Mouse (Mus musculus) heart, postnatal 0 days (tissue): ENCODE data around the gene Cbll1. TPM values are rescaled to one million over a fixed set of nuclear protein-coding genes. Genes with fewer than 3 reads are reported as not detected.

ENCODE experiments used
- ATAC-seq: fragments of 200-750 bp; cut with Nextera tagmentation; 2 replicates; pipeline ENCODE4 v1.8.0; 2017; ENCODE audit warnings: low read depth, moderate number of reproducible peaks, moderate library complexity; ENCODE audit not compliant: insufficient read depth
- DNase-seq: peaks from one replicate; pipeline ENCODE4 v3.0.0-alpha.2; 2016; ENCODE audit warnings: low spot score
- H3K27ac ChIP-seq: fragments of 300-500 bp; sonication (generic); 2 replicates; pipeline ENCODE4 v1.5.1; 2014; ENCODE audit warnings: low read depth, mild to moderate bottlenecking
- H3K27me3 ChIP-seq: fragments of 300-500 bp; sonication (generic); 2 replicates; pipeline ENCODE4 v1.6.1; 2014; ENCODE audit warnings: low read length, mixed read lengths; ENCODE audit not compliant: control insufficient read depth, insufficient read depth
- H3K36me3 ChIP-seq: fragments of 300-500 bp; sonication (generic); replicated peaks from 2 replicates; pipeline ENCODE4 v1.6.1; 2014; ENCODE audit warnings: low read length, mixed read lengths; ENCODE audit not compliant: control insufficient read depth, insufficient read depth
- H3K4me1 ChIP-seq: fragments of 300-500 bp; sonication (generic); 2 replicates; pipeline ENCODE4 v1.6.1; 2014; ENCODE audit warnings: antibody characterized with exemption; ENCODE audit not compliant: control insufficient read depth, insufficient read depth
- H3K4me2 ChIP-seq: fragments of 300-500 bp; sonication (generic); 2 replicates; pipeline ENCODE4 v1.6.1; 2014; ENCODE audit warnings: low read depth, mild to moderate bottlenecking, low read length, moderate library complexity
- H3K4me3 ChIP-seq: fragments of 300-500 bp; sonication (generic); 2 replicates; pipeline ENCODE4 v1.5.1; 2014; ENCODE audit warnings: low read depth, low read length
- H3K9ac ChIP-seq: fragments of 300-500 bp; sonication (generic); replicated peaks from 2 replicates; pipeline ENCODE4 v1.6.1; 2014; ENCODE audit warnings: low read depth, low read length, mixed read lengths
- H3K9me3 ChIP-seq: fragments of 300-500 bp; sonication (generic); replicated peaks from 2 replicates; pipeline ENCODE4 v1.6.1; 2016; ENCODE audit warnings: low read length; ENCODE audit not compliant: control insufficient read depth
- CTCF ChIP-seq: IDR thresholded peaks from 2 replicates; pipeline ENCODE4 v1.5.1; 2016; ENCODE audit warnings: antibody characterized with exemption, control low read depth, low read depth
- EP300 ChIP-seq: IDR thresholded peaks from 2 replicates; pipeline ENCODE4 v1.6.1; 2016; ENCODE audit warnings: antibody characterized with exemption, low read depth
- WGBS: fragments of 180-500 bp; shearing (Covaris S2); extraction: QIAGEN DNeasy Blood & Tissue Kit; methylation state at CpG from one replicate; pipeline ENCODE4 v1.1.7; 2014; 5-methylcytosine and 5-hydroxymethylcytosine counted together
- polyA plus RNA-seq: library from polyadenylated mRNA; unstranded; fragments of >200 nt; fragmentation: Nextera tagmentation; extraction: Ambion mirVana; gene quantifications from 2 replicates; pipeline ENCODE4 v1.2.1, GENCODE M21; 2015
- total RNA-seq: library from RNA; depleted of rRNA; stranded (reverse); fragments of >200 nt; gene quantifications from 2 replicates; pipeline ENCODE4 v1.2.3, GENCODE M21; 2014; ENCODE audit warnings: low replicate concordance

Gene Cbll1
- total and polyA plus RNA-seq, 2 experiments from 2014 or later = 5.1 to 6.4 TPM

DNA sequence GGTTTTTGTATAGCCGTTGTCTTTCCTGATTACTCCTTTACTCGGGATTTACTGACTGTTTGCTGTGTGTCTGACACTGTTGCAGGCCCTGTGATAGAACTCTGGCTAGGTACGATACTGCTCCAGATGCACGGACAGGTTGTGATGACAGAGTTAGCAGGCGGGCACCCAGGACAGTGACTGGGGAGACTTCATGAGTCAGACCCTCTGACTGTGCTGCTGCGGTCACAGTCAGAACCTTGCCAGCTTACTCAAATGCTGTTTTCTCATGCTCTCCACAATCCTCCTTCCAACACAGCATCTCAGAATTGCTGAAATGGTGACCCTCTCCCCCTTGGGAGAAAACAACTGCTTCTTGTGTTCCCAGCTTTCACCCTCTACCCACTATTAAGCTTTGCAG lies 9.1 kb upstream of the Cbll1 start:
- H3K27me3 ChIP-seq = no peaks in the 10 kb centered on the region
- WGBS = 68% methylated on average over 6 of the region's 6 CpGs
- no peak overlapping the region for H3K9ac ChIP-seq
- no peak for TF ChIP-seq CTCF
- TF ChIP-seq EP300 = no peak
- ATAC-seq = no peak
- H3K4me2 ChIP-seq = no peak overlapping the region
- H3K4me1 ChIP-seq = no peaks in the 10 kb centered on the region
- no peak overlapping the region for H3K27ac ChIP-seq
- no peaks in the 10 kb centered on the region for H3K36me3 ChIP-seq
- H3K9me3 ChIP-seq = no peaks in the 10 kb centered on the region
- DNase-seq = no peak
- no peak overlapping the region for H3K4me3 ChIP-seq

DNA sequence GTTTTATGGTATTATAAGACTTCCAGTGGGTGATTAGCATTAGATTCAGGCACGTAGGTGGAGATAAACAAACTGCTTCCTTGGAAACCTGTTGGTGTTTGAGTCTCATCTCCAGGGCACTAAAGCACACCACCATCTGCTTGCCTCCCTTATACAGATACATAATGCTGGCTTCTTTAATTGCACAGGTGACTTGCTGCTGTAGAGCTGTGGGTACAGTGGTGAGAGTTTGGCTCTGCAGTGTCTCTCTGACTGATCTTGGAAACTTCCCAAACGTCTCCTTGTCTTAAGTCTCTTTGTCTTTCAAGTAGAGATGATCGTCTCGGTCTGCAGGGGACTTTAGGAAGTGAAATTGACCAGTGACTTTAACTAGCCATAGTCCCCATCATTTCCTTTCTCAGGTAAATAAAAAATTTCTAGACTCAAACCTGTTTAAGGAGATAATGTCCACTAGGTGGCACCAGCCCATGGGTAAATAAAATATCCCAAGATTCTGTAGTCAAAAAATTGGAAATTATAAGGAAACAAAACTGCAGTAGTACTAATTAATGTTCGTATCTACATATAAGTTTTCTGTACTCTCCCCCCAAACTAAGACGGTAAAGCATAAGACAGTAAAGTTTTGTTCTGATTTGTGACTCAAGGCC lies 8.4 kb upstream of the Cbll1 start:
- Histone ChIP-seq H3K9me3 (no peaks in the 10 kb centered on the region), H3K27me3 (no peaks in the 10 kb centered on the region), H3K36me3 (no peaks in the 10 kb centered on the region), H3K4me2 (no peak overlapping the region), H3K9ac (no peak overlapping the region), H3K27ac (no peak overlapping the region), H3K4me3 (no peak overlapping the region), H3K4me1 (no peaks in the 10 kb centered on the region)
- DNase-seq (peak; percentile 59), ATAC-seq (no peak)
- WGBS = 31% methylated on average over 6 of the region's 6 CpGs
- peak; percentile 55 for TF ChIP-seq CTCF
- TF ChIP-seq EP300 = no peak

DNA sequence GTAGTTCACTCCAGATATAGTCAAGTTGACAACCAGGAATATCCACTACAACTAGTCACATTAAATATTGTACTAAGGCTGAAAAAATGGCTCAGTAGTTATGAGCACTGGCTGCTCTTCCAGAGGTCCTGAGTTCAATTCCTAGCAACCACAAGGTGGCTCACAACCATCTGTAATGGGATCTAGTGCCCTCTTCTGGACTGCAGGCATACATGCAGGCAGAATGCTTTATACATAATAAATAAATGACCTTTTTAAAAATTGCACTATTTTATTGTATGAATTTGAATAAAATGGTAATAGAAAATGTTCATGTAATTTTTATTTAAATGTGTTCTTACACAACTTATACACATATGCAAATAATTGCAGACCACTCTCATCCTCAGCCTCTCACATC lies 3.8 kb upstream of the Cbll1 start:
- DNase-seq = no peak
- Histone ChIP-seq H3K4me2 (no peak overlapping the region), H3K36me3 (no peaks in the 10 kb centered on the region), H3K4me1 (peaks cover 9% of the 10 kb centered on the region), H3K27ac (no peak overlapping the region), H3K27me3 (no peaks in the 10 kb centered on the region), H3K9me3 (no peaks in the 10 kb centered on the region), H3K9ac (no peak overlapping the region), H3K4me3 (no peak overlapping the region)
- TF ChIP-seq EP300 = no peak
- TF ChIP-seq CTCF = peak; percentile 39
- ATAC-seq = no peak

DNA sequence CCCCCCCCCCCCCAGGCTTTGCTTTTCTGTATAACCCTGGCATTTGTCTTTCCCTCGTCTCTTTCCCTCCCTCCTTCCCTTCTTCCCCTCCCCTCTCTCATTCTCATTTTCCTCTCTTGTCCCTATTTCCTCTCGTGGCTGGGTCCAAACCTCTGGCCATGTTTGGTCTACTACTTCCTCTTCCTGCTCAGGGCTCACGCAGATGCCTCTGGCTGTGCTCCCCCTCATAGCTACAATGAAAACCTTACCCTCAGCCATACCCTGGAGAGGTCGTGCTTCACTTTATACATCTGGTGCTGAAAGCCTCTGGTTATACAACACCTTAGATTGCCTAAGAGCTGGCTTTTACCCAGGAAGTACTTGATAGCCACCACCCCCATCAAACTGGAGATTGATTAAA lies 1.9 kb upstream of the Cbll1 start:
- H3K4me3 ChIP-seq = no peak overlapping the region
- H3K36me3 ChIP-seq = no peaks in the 10 kb centered on the region
- no peak for TF ChIP-seq CTCF
- no peak for TF ChIP-seq EP300
- WGBS = 54% methylated on average over 4 of the region's 4 CpGs
- H3K4me2 ChIP-seq = no peak overlapping the region
- no peaks in the 10 kb centered on the region for H3K27me3 ChIP-seq
- no peak overlapping the region for H3K9ac ChIP-seq
- no peak for ATAC-seq
- no peaks in the 10 kb centered on the region for H3K9me3 ChIP-seq
- DNase-seq = no peak
- H3K27ac ChIP-seq = no peak overlapping the region
- H3K4me1 ChIP-seq = peaks cover 9% of the 10 kb centered on the region

DNA sequence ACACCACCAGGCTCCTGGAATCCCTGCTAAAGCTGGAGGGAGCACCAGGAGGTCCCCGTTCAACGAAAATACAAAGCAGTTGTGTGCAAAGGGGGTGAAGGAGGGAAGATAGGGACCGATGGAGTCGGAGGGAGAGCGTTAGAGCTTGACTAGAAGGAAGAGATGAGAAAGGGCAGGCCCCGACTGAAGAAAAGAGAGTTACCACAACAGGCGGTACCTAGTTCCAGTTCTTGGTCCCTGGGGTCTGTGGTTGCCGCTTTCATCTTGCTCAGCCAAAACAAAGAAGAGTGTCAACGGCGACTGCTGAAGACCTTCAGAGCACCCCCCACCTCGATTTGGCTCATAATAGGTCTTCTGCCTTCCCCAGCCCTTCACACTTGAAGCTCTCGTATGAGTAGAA lies 780 bp upstream of the Cbll1 start:
- Histone ChIP-seq H3K27me3 (no peaks in the 10 kb centered on the region), H3K4me2 (peak overlapping the region; percentile 81), H3K4me3 (peak overlapping the region; percentile 97), H3K9me3 (no peaks in the 10 kb centered on the region), H3K4me1 (peaks cover 9% of the 10 kb centered on the region), H3K9ac (peak overlapping the region; percentile 80), H3K27ac (peak overlapping the region; percentile 89), H3K36me3 (no peaks in the 10 kb centered on the region)
- 3% methylated on average over 12 of the region's 12 CpGs for WGBS
- DNase-seq (no peak), ATAC-seq (no peak)
- TF ChIP-seq CTCF = no peak
- no peak for TF ChIP-seq EP300

DNA sequence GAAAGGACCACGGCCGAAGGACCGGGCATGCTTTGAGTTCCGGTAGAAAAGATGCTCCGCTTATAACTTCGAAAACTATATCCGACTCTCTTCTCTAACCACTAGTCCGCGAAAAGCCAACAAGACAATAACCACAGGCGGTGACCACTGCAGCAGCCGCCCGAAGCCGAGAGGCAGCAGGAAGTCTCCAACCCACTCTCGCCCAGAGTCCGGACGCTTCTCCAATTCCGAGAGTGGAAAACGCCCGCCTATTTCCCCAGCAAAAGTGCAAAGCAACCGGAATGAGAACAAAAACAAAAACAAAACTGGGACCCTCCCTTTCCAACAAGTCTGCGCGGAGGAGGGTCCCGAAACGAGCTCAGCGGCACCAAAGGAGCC lies 491 bp downstream of the Cbll1 start:
- DNase-seq (no peak), ATAC-seq (no peak)
- H3K4me1 ChIP-seq = peaks cover 9% of the 10 kb centered on the region
- WGBS = 1% methylated on average over 25 of the region's 25 CpGs
- peaks cover 6% of the 10 kb centered on the region for H3K36me3 ChIP-seq
- H3K9ac ChIP-seq = peak overlapping the region; percentile 80
- H3K9me3 ChIP-seq = no peaks in the 10 kb centered on the region
- H3K4me3 ChIP-seq = peak overlapping the region; percentile 97
- H3K27me3 ChIP-seq = no peaks in the 10 kb centered on the region
- peak overlapping the region; percentile 81 for H3K4me2 ChIP-seq
- H3K27ac ChIP-seq = peak overlapping the region; percentile 89
- TF ChIP-seq EP300 (no peak), CTCF (no peak)
